Mouse (Mus musculus) heart, embryonic 10.5 days (tissue): ENCODE measurements around the gene Erc2. TPM values are rescaled to one million over a fixed set of nuclear protein-coding genes. Genes with fewer than 3 reads are reported as not detected.

ENCODE experiments used
- DNase-seq: peaks from one replicate; pipeline ENCODE4 v3.0.0-alpha.2; 2017; ENCODE audit warnings: low spot score
- H3K27ac ChIP-seq: fragments of 300-500 bp; sonication (generic); 2 replicates; pipeline ENCODE4 v1.5.1; 2016; ENCODE audit warnings: mild to moderate bottlenecking
- H3K27me3 ChIP-seq: fragments of 300-500 bp; sonication (generic); 2 replicates; pipeline ENCODE4 v1.6.1; 2016; ENCODE audit warnings: mild to moderate bottlenecking; ENCODE audit not compliant: poor library complexity, insufficient read depth, severe bottlenecking
- H3K36me3 ChIP-seq: fragments of 300-500 bp; sonication (generic); 2 replicates; pipeline ENCODE4 v1.6.1; 2016; ENCODE audit warnings: mild to moderate bottlenecking, moderate library complexity
- H3K4me1 ChIP-seq: fragments of 300-500 bp; sonication (generic); 2 replicates; pipeline ENCODE4 v1.6.1; 2016; ENCODE audit warnings: mild to moderate bottlenecking
- H3K4me3 ChIP-seq: fragments of 300-500 bp; sonication (generic); 2 replicates; pipeline ENCODE4 v1.5.1; 2016; ENCODE audit warnings: mild to moderate bottlenecking, moderate library complexity
- H3K9me3 ChIP-seq: fragments of 300-500 bp; sonication (generic); 2 replicates; pipeline ENCODE4 v1.6.1; 2016; ENCODE audit warnings: mild to moderate bottlenecking, moderate library complexity
- WGBS: fragments of 180-500 bp; shearing (Covaris S2); methylation state at CpG from one replicate; pipeline ENCODE4 v1.1.7; 2016; 5-methylcytosine and 5-hydroxymethylcytosine counted together
- polyA plus RNA-seq: library from polyadenylated mRNA; unstranded; fragments of >200 nt; fragmentation: Nextera tagmentation; extraction: Ambion mirVana; gene quantifications from 2 replicates; pipeline ENCODE4 v1.2.1, GENCODE M21; 2016

Gene Erc2
- polyA plus RNA-seq, 1 experiment from 2014 or later: 4.8 TPM

- Histone ChIP-seq H3K36me3 (peaks cover 56% of the 10 kb centered on the region), H3K27me3 (no peaks in the 10 kb centered on the region), H3K27ac (no peak overlapping the region), H3K9me3 (no peaks in the 10 kb centered on the region), H3K4me1 (peaks cover 23% of the 10 kb centered on the region), H3K4me3 (no peak overlapping the region)
- 50% methylated on average over 2 of the region's 2 CpGs for WGBS
- no peak for DNase-seq
Measured at GRCm38 (mm10) chr14:28514171-28514570, 891.9 kb downstream of the Erc2 start.

DNA sequence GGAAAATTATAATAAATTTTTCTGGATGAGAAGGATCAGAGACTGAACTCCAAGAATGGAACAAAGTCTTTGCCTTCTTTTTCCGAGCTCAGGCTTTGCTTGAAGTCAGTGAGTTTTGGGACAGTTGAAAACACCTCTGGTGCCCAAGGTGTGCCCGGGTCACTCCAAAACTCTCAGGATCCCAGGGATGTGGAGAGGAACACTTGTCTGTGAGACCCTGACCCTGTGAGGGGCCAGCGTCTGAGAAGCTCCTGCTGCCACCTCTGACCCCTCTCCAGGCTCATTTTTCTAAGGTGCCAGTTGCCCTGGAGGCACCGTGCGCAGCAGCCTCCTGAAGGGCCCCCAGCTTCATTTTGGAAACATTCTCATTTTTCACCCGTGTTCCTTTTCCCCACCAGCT lies 893.1 kb downstream of the Erc2 start:
- peaks cover 15% of the 10 kb centered on the region for H3K4me1 ChIP-seq
- WGBS: 69% methylated on average over 6 of the region's 6 CpGs

GRCm38 (mm10) chr14:28517631-28518560 lies 895.7 kb downstream of the Erc2 start:
- Histone ChIP-seq H3K4me1 (no peaks in the 10 kb centered on the region), H3K27ac (no peak overlapping the region), H3K36me3 (peaks cover 87% of the 10 kb centered on the region), H3K27me3 (no peaks in the 10 kb centered on the region), H3K9me3 (no peaks in the 10 kb centered on the region), H3K4me3 (no peak overlapping the region)
- no peak for DNase-seq
- 70% methylated on average over 39 of the region's 39 CpGs for WGBS

More for the DNA sequence above, 893.1 kb downstream of the Erc2 start:
- Histone ChIP-seq H3K27me3 (no peaks in the 10 kb centered on the region), H3K4me3 (no peak overlapping the region), H3K27ac (no peak overlapping the region), H3K36me3 (peaks cover 68% of the 10 kb centered on the region), H3K9me3 (no peaks in the 10 kb centered on the region)
- DNase-seq: no peak

DNA sequence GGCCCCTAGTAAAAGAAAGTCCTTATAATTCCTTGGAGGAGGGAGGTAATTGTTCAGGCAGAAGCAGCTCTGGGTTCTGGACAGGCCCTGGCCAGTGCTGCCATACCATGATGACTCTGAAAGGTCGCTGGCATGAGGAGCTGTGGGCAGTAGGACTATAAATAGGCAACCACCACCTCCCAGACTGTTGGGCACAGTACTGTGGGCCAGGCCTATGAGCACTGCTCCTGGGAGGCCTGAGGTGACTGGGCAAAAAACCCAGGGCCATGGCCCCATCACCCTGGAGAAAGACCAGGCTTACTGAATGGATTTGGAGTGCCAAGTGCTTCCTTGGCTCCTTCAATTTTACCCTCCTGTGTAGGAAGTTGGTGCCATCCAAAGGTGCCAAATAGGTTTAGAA lies 898.9 kb downstream of the Erc2 start:
- no peaks in the 10 kb centered on the region for H3K9me3 ChIP-seq
- no peaks in the 10 kb centered on the region for H3K27me3 ChIP-seq
- no peak overlapping the region for H3K27ac ChIP-seq
- DNase-seq: no peak
- H3K36me3 ChIP-seq: peaks cover 73% of the 10 kb centered on the region
- H3K4me3 ChIP-seq: no peak overlapping the region
- WGBS: 81% methylated on average over 1 of the region's 1 CpGs
- H3K4me1 ChIP-seq: no peaks in the 10 kb centered on the region

DNA sequence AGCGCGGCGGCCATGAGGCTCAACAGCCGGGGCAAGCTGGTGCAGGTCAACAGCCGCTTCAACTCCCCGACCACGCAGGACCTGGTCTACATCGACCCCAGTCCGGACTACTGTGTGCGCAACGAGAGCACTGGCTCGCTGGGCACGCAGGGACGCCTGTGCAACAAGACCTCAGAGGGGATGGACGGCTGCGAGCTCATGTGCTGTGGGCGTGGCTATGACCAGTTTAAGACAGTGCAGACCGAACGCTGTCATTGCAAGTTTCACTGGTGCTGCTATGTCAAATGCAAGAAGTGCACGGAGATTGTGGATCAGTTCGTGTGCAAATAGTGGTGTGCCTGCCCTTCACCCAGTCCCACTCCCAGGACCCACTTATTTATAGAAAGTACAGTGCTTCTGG lies 900.4 kb downstream of the Erc2 start:
- Histone ChIP-seq H3K27me3 (no peaks in the 10 kb centered on the region), H3K4me1 (peaks cover 4% of the 10 kb centered on the region; the same call in 1 of the 2 replicates), H3K9me3 (no peaks in the 10 kb centered on the region), H3K27ac (no peak overlapping the region), H3K36me3 (peaks cover 58% of the 10 kb centered on the region), H3K4me3 (no peak overlapping the region)
- 83% methylated on average over 21 of the region's 21 CpGs for whole genome bisulfite sequencing
- no peak for DNase-seq

DNA sequence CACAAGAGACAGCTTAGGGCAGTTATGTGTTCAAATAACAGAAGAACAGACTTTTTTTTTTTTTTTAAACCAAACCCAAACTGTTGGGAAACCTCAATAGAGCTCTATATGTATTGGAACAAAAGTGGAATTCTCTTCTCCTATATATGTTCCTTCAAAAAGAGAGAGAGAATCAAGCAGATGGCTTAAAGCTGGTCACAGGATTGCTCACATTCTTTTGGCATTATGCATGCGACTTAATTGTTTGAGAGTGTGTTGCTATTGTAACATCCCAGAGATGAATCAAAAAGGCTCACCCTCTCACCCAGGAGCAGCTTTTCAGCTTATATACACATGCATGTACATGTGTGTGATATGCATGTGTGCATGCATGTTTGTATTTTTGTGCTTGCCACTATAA lies 903.3 kb downstream of the Erc2 start:
- no peak for DNase-seq
- H3K4me1 ChIP-seq: peaks cover 9% of the 10 kb centered on the region
- no peak overlapping the region for H3K27ac ChIP-seq
- WGBS: 68% methylated on average over 1 of the region's 1 CpGs
- H3K9me3 ChIP-seq: no peaks in the 10 kb centered on the region
- no peak overlapping the region for H3K4me3 ChIP-seq
- H3K27me3 ChIP-seq: no peaks in the 10 kb centered on the region
- peaks cover 31% of the 10 kb centered on the region for H3K36me3 ChIP-seq

Other genes with a start within 250 kb of the Erc2 start
- 11.0 and 11.8 TPM in 2 replicates for gene Fam208a, start 193.6 kb upstream of the Erc2 start, polyA plus RNA-seq
- gene Ccdc66, start 114.0 kb upstream of the Erc2 start, polyA plus RNA-seq: 9.2 and 13.5 TPM in 2 replicates